Mouse (Mus musculus) intestine, embryonic 14.5 days (tissue): ENCODE measurements at regions not wholly inside any gene's neighbourhood (a gene's known extent, or its start where the extent isn't known, plus 50 kb on each side); places are given as distances from the start of the nearest gene placed in this dataset.

ENCODE experiments used
- ATAC-seq: fragments of 200-750 bp; cut with Nextera tagmentation; replicated peaks from 2 replicates; pipeline ENCODE4 v1.8.0; 2017; ENCODE audit warnings: low read depth, moderate number of reproducible peaks, moderate TSS enrichment, moderate library complexity; ENCODE audit not compliant: low FRiP score, low TSS enrichment
- DNase-seq: peaks from one replicate; pipeline ENCODE4 v3.0.0-alpha.2; 2018; ENCODE audit warnings: low spot score
- H3K27ac ChIP-seq: fragments of 300-500 bp; sonication (generic); 2 replicates; pipeline ENCODE4 v1.5.1; 2014; ENCODE audit warnings: low read depth, mild to moderate bottlenecking, control low read depth
- H3K27me3 ChIP-seq: fragments of 300-500 bp; sonication (generic); replicated peaks from 2 replicates; pipeline ENCODE4 v1.6.1; 2014; ENCODE audit warnings: low read length, control low read depth; ENCODE audit not compliant: control insufficient read depth, insufficient read depth
- H3K36me3 ChIP-seq: fragments of 300-500 bp; sonication (generic); 2 replicates; pipeline ENCODE4 v1.6.1; 2014; ENCODE audit warnings: low read length, control low read depth; ENCODE audit not compliant: control insufficient read depth, insufficient read depth
- H3K4me1 ChIP-seq: fragments of 300-500 bp; sonication (generic); replicated peaks from 2 replicates; pipeline ENCODE4 v1.6.1; 2014; ENCODE audit warnings: low read length, control low read depth, mixed read lengths; ENCODE audit not compliant: control insufficient read depth, insufficient read depth
- H3K4me2 ChIP-seq: fragments of 300-500 bp; sonication (generic); 2 replicates; pipeline ENCODE4 v1.6.1; 2014; ENCODE audit warnings: low read length
- H3K4me3 ChIP-seq: fragments of 300-500 bp; sonication (generic); 2 replicates; pipeline ENCODE4 v1.5.1; 2014; ENCODE audit warnings: low read depth, low read length, control low read depth, mixed read lengths
- H3K9ac ChIP-seq: fragments of 300-500 bp; sonication (generic); 2 replicates; pipeline ENCODE4 v1.6.1; 2014; ENCODE audit warnings: mild to moderate bottlenecking, low read length
- H3K9me3 ChIP-seq: fragments of 300-500 bp; sonication (generic); 2 replicates; pipeline ENCODE4 v1.6.1; 2016; ENCODE audit warnings: low read length, control low read depth; ENCODE audit not compliant: control insufficient read depth
- WGBS: fragments of 180-500 bp; shearing (Covaris S2); extraction: QIAGEN DNeasy Blood & Tissue Kit; methylation state at CpG from one replicate; pipeline ENCODE4 v1.1.7; 2014; 5-methylcytosine and 5-hydroxymethylcytosine counted together

DNA sequence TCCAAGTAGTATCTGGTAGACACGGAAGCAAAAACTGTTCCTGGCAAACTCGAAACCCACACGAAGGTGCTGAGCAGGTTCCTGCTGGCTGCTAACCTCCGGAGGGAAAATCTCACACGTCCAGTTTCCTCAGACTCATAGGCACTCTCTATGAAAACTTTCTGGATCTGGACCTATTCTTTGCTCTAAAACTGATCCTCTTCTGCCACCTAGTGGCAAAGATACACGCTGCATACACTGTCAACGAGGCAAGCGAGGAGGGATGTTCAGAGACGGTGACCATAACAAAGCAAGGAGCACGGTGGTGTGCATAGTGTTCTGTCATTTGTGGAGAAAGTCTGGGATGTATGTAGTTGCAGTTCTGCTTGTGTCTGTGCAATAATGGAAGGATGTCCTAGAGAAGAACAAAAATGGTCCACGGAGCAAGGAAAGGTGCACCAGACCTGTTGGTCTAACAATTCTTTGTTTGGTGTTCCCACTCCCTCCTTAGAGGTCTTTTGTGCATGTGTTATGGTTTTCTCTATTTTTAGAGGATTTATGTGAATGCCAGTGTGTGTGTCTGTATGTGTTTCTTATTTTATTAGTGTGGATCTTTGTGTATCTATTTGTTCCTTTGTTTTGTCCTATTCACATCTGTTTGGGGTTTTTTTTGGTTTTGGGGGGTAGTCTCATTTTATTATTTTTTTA, 57.0 kb upstream of the Siglech start:
- H3K4me2 ChIP-seq: no peak overlapping the region
- no peaks in the 10 kb centered on the region for H3K36me3 ChIP-seq
- H3K9ac ChIP-seq: no peak overlapping the region
- 11% methylated on average over 11 of the region's 11 CpGs for WGBS
- no peaks in the 10 kb centered on the region for H3K4me1 ChIP-seq
- H3K4me3 ChIP-seq: no peak overlapping the region
- ATAC-seq (peak; percentile 87), DNase-seq (peak; percentile 84)
- no peaks in the 10 kb centered on the region for H3K27me3 ChIP-seq
- no peak overlapping the region for H3K27ac ChIP-seq
- H3K9me3 ChIP-seq: no peaks in the 10 kb centered on the region
